Mouse (Mus musculus) retina, embryonic 14.5 days (tissue): ENCODE measurements around the gene Cep128.

Source experiments
- DNase-seq: peaks from one replicate; pipeline ENCODE4 v3.0.0-alpha.2; 2015; ENCODE audit warnings: low spot score

Cep128 gene

DNA sequence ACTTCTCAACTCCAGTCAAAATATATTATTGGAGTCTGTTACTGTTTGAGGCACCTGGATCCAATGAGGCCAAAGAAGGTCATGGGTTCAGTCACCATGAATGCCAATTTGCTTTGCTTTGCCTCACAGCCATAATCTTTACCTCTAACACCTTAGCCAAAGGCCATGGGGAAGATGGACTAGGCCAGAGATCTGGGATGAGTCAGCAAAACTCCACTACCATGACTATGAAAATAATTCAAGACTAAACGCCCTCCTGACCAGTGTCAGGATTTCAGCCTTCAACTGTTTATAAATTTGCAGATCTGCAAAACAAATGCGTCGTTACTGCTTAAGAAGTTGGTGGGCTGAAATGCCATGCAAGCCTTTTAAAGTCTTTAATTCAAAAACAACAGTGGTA is 76.5 kb downstream of the Cep128 start:
- no peak for DNase-seq

DNA sequence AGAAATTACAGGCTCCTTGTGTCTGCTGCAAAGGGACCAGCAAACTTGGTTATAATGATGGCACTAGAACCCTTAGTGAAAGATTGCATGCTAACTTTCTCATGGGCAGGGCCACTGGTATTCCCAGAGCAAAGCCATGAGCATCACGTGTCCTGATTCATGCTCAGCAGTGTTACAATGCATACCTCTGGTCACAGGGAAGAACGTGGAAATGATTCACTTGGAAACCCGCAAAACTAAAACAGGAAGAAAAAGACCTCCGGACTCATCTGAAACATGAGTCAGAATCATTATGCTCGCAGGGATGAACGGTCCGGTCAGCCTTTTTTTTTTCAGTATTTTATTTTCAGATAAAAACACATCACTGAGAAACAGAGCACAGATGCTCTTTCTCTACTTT is 78.4 kb downstream of the Cep128 start:
- no peak for DNase-seq

DNA sequence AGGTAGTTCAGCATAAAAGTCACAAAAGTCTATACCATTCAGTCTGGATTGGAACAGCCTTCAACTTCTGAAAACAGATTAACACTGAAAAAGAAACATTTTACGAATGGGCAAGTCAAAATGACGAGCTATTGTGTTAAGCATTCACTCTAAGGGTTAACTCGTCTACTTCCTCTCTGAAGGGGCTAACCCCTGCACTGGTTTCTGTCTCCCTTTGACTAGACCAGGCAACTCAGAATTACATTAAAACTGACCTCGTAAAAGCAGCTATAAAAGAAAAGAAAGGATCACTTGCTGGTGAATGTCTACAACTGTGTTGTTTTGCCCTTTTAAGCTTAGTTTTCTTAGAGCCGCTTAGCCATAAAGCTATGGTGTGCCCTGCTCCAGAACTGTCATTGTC is 79.2 kb downstream of the Cep128 start:
- DNase-seq: no peak

DNA sequence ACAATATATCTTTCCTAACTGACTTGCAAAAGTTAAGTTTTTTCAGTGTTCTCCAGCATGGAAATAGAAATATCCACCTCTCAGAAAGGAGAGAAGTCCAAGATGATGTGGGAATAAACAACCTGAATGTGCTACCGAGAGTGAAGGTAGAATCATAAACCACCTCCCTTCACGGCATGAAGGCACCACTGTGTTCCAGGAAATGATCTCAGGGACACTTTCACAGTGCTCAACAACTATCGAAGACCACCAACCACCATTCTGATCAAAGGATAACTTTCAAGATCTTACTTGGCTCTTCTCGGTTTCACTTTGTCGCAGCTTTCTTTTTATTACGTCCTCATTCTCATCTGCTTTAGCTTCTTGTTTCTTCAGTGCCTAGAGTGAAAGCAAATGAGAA is 85.5 kb downstream of the Cep128 start:
- no peak for DNase-seq

DNA sequence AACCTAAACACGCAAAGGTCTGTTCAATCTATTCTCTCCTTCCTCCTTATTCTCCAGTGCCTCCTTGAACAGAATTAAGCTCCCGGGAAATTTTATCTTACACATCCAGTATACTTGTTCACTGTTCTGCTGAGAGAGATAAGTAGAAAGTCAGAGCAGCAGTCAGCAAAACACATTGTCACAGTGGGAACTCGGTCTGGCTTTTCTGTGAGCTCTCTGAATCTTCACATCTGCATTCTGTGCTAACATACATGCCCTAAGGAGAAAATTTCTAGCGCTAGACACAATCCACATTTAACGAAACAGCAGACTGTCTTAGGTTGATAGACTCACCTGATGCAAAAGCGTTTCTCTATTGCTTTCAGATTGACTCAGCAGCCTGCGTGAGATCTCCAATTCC is 88.3 kb downstream of the Cep128 start:
- DNase-seq: no peak

DNA sequence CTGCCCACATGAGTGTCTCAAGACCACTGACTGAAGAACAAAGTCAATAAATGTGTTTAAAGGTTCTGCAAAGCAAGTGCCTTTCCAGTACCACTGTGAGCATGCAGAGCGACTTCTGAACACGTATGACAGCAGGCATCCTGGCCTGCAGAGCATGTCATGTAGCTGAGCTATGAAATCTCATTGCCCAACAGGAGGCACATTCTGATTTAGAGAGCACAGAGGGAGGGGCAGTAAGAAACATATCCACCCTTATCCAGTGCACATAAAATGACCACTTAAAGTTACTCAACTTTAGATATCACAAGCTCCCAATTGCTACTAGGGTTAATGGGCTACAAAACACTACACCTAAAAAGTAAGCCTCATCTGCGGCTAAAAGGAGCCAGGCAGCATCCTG is 88.8 kb downstream of the Cep128 start:
- no peak for DNase-seq

DNA sequence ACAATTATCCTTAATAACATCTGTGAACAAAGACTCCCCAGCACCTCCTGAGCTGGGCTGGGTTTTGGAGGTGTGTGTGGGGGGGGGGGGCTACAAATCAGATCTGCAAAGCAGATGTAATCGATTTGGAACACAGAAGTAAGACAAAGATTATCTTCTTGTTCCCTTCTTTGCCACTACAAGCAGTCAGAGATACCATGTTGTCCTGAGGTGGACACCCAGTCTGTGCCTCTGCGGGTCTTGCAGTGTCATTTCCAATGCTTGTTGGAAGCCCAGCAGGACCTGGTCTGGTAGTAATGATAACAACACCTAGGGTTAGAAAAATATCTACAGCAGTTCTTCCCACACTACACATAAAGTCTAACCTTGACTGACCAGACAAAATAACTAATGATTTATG is 110.3 kb downstream of the Cep128 start:
- DNase-seq: no peak

DNA sequence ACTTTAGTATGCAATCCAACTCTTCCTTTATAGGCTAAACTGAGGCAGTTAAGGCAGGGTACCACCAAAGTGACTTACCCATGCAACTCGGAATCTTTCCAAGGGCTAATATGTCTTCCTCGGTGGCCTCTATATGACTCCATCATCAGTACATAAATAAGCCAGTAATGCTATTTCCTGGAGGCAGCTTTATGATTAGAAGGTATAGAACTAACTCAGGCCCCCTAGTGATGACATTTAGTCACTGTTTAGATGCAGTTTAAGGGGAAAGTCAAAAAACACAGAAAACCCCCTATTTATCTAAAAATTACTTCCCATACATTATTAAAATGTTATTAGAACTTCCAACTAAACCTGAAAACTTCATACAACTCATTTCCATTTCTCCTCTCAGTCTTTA is 114.6 kb downstream of the Cep128 start:
- DNase-seq: no peak

DNA sequence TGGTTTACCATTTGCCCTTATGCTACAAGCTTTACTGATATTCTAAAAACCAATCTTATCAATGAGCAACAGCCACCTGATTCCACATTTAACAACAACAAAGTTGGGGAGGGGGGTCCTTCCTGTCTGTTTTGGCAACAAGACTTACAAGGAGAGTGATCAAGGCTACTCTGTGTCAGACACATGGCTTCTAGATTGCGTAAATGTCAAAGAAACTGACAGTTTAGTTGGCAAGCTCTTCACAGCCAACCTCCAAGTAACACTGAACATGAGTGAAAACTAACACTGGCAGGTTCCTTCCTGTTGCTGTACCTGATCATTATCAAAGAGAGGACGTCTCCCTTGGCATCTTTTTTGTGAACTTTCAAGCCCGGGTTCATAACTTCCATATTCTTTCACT is 115.2 kb downstream of the Cep128 start:
- DNase-seq: no peak

DNA sequence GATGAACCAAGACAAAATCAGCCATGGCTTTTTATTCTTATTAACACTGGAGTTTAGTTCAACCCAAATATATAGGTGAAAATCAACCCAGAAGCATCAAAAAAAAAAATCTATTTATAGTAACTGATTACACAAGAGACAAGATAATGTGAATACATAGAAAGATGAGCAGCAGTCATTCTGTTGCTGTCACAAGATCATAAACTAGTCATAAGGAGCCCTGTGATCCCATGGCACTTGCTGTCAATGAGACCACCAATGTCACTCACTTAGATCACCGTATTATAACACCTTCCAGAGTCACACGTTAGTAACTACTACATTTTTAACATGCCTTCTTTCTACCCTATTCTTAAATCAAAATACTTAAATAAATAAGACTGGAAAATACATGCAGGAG is 118.2 kb downstream of the Cep128 start:
- DNase-seq: no peak

DNA sequence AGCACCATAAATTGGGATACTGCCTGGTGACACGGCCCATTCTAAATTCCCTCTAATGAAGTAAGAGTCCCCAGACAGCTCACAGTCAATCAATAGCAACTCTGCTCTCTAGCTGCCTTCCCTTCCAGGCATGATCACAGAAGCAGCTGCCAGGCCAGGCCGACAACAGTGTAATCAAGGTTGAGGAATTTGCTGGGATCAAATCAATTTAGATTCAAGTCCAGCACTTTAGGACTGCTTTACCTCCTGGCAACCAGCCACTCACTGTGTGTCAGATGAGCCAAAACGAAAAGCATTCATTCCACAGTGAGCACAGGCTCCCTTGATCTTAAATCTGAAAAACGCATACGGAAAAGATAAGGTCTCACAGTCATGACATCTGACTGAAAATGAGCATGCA is 118.7 kb downstream of the Cep128 start:
- DNase-seq: peak; percentile 47

DNA sequence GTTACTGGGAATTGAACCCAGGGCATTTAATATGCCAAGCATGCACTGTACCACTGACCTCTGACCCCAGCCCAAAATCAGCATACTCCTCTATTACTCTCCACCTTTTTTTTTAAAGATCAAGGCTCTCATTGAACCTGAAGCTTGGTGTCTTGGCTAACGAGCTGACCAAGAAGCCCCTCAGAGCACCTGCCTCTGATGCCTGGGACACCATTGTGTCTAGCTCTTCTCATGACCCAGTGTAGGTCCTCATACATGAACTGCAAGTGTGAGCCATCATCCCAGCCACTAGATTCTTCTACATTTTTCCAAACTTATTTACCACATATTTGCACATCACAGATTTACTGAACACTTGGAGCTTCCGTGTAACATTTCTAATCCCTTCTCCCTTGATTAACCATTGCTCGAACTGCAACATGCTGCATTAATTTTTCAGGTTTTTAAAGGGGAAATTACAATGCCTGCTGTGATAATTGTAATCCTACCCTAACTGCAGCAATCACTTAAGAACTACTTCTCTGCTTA is 119.3 kb downstream of the Cep128 start:
- DNase-seq: no peak

DNA sequence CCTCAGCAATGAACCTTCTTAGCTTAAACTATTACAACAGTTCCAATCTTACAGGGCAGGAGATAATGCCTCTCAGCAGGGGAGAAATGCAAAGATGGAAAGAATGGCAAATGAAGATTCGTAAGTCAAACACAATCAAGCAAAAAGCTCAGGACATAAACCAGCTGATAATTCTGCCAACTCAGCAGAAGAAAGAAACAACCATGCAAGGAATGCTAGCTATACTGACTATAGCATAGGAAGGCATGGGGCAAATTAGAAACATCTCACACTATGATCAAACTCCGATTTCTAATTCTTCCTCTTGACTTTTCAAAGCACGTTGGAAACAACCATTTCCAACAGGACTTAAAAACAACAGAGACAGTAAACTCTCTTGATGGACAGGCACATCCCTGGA is 120.5 kb downstream of the Cep128 start:
- DNase-seq: no peak

DNA sequence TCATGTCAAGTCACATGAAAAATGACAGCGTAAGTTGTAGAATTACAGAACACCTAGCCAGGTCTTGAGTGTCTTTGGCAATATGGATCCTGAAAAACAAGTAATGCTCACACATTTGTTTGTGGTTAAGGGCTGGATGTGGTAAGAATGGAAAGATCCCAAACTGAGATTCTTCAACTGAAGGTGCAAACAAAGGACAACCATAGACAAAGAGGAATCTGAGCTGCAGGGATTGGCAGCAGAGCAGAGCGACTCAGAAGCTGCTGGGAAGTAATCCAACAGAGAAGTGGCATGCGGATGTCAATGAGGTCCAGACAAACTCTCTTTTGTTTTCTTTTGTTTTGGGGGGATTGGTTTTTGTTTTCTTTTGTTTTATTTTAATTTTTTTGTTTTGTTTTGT is 121.4 kb downstream of the Cep128 start:
- no peak for DNase-seq

DNA sequence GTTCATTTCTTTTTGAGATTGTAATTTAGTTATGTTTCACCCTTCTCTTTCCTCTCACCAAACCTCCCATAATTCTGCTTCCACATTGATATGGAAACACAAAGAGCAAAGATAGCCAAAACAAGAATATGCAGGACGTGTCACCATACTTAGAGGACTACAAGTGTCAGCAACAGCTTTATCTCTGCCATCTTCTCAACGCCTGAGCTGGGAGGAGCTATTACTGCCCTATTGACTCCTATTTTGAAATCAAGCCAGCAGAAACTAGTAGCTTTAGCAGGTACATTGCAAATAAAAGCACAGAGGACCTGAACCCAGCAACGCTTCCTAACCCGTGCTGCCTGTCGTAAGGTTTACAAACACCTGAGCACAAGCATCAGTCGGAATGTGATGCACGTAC is 127.9 kb downstream of the Cep128 start:
- DNase-seq: no peak

DNA sequence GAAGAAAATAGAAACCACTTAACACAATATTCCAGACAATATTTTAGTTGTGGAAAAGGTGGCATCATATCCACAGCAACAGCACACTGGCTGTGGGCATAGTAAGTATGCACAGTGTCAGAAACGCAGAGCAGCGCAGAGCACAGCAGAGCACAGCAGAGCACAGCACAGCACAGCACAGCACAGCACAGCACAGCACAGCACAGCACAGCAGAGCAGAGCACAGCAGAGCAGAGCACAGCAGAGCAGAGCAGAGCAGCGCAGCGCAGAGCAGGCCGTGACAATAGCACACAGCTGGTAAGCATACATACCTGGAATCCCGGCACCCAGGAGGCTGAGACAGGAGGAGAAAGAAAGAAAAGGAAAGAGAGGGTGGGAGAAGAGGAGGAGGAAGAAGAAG is 129.4 kb downstream of the Cep128 start:
- no peak for DNase-seq

DNA sequence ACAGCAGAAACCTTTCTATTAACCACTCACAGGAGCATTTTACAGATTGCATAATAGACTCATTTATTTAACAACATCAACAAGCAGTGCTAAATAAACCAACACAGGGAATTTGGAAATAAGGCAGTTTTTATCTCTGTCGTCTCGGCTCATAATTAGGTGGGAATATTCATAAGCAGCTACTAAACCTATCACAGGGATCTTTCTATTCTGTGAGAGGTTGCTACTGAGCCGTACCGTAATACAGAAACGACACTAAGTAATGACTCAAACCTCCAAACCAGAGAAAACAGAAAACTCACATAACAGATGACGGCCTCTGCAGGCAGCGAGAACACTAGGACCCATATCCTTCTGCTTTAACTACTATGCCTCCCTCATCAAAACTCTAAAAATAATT is 163.6 kb downstream of the Cep128 start:
- DNase-seq: no peak

DNA sequence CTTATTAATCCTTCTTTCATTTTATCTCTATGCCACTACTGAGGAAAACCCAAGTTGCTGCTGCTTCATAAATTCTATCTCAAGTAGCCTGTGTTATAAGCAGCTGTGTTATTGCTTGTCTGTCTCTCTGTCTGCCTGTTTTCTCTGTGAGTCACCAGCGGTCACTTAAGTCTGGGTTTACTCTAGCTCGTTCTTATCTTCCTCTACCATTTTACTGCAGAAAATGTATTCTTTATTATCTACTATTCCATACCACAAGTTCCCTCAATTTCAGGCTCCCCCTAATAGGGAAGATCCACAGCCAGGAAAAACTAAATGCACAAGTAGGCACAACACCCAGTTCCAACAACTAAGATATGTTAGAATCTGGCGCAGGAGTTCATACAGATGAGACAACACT is 178.7 kb downstream of the Cep128 start:
- DNase-seq: no peak

DNA sequence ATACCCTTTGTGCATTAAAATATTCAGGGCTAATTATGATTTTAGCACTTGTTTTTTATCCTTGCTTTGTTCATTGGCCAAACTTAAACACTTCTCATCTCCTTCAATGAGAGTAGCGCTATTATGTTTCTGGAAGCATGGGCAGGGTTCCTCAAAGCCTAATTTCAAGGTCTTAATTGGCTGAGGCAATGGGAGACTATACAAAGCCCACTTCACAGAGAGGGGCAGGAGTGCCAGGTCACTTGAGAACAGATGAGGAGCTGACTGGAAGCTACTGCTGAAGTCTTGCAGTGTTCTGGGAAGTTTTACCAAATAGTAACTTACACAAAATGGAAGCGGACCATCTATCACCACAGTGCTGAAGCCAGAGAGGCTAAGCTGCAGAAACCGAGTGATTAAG is 179.9 kb downstream of the Cep128 start:
- DNase-seq: peak; percentile 18

DNA sequence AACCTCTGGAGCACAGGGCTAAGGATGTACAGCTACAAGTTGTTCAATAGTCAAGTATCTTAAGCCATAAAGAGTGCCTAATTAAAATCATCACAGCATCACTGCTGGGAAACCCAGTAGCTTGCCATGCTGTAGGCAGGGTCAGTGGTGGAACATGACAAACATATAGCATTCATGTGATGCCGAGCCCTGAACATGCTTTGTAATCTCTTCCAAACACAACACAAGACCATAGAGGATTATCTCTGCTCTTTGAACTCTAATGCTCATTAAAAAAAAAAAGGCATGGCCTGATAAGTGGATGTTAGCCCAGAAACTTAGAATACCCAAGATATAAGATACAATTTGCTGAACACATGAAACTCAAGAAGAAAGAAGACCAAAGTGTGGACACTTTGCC is 181.7 kb downstream of the Cep128 start:
- no peak for DNase-seq

DNA sequence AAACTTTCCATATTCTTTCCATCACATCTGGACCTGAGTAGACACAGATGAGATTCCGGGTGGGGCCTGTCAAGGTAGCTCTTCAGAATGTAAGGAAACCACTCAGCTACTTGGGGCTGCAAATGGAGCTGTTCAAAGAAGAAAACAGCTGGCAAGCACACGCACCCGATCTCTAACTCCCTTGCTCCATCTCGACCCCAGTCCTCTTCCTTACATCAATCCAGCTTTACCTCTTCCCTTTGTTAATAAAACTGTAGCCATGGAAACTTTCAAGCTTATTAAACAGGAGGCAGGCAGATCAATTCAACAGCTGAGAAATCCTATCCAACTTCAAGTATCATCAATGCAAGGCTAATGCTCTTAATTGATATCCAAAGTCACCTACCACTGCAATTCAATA is 195.1 kb downstream of the Cep128 start:
- DNase-seq: no peak

DNA sequence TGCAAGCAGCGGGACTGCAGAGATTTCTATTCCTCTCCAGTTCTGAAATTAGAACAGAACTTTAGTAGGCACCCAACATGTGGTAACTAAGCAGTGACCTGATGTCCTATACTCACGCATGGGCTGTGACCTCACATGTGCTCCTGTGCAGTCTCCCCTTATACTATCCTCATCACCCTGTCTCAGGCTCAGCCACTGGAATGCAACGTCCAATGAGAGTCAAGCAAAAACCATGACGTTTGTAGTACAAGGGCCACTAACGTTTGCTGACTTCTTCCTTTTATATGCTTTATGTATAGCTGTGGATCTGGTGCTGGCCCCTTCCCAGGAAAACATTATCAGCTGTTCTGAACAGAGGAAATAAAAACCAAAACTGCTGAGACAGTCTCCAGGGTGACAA is 198.6 kb downstream of the Cep128 start:
- no peak for DNase-seq

DNA sequence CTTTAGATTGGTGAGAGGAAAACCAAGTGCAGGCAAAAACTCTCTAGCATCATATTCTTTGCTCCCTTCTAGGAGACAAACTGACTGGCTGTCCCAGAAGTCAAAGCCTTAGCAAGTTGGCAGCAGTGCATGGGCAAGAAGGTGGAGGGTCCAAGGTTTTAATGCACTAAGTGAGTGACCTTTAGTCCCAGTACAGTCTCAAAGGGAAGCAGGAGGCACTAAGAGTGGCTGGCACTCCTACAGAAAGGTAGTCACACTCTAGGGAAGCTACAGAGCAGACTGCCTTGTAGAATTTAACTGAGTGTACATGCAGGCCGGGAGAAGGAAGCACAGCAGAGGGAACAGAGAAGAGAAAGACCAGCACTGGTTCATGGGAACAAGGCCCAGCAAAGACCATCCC is 199.6 kb downstream of the Cep128 start:
- no peak for DNase-seq

DNA sequence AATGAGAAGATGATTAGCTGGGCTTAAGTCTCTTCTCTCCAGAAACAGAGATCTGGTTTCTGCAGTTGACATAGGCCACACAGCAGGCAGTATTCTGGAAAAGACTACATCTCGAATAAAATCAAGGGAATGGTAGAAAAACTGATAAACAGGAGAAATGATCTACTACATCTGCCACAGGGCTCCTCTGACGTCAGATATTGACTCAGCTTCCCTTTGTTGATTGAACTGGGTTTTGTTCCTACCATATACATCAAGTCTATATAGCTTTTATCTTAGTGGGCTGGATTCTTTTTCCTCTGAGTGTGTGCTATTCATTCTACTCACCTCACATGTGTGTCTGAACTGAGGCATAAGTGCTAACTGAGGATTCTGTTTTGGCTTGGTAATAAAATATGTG is 200.3 kb downstream of the Cep128 start:
- no peak for DNase-seq

DNA sequence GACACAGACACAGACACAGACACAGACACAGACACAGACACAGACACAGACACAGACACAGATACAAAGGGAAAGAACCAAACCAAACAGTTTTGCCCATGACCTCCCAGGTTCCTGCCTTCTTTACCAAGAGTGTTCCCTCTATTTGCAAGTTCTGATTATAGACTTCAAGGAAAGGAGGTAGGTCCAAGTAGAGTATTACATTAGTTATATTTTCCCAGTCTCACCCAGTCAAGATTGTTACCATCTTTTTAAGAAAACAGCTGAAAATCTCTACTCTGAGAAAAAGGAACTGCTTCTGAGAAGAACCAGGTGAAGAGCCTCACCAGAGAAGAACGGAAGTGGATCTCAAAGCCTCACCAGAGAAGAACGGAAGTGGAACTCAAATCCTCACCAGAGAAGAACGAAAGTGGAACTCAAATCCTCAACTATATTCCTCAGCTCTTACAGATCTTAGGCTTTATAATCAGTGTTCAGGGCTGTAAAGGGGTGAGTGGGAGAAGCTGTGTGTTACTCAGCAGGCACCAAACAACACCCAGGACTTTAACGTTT is 200.8 kb downstream of the Cep128 start:
- no peak for DNase-seq
